Mouse (Mus musculus) layer of hippocampus, postnatal 25 days (tissue): ENCODE results near the gene Padi2. TPM values are rescaled to one million over a fixed set of nuclear protein-coding genes. Genes with fewer than 3 reads are reported as not detected.

Source experiments
- DNase-seq, 2 experiments: peaks; one replicate each; pipeline ENCODE4 v3.0.0; 2022; ENCODE audit warnings: mixed read lengths in 2 of 2, low spot score in 1 of 2; ENCODE audit errors: extremely low spot score in 1 of 2
- total RNA-seq, 2 experiments: library from RNA; stranded (reverse); gene quantifications; 2 replicates each; pipeline ENCODE4 v1.2.3; 2021

The Padi2 gene
- total RNA-seq, 2 experiments from 2014 or later = 21.2 to 22.2 TPM

GRCm38 (mm10) chr4:140957131-140957702 is 51.1 kb downstream of the Padi2 start:
- DNase-seq = no peak

- peak; percentile 73 to 85 for DNase-seq
These were observed 51.6 kb downstream of the Padi2 start for GRCm38 (mm10) chr4:140957725-140958124.

- no peak for DNase-seq
These were observed 52.2 kb downstream of the Padi2 start for GRCm38 (mm10) chr4:140958319-140958718.

- no peak for DNase-seq
These were observed 53.1 kb downstream of the Padi2 start for GRCm38 (mm10) chr4:140959128-140959679.

GRCm38 (mm10) chr4:140959715-140960479 is 53.8 kb downstream of the Padi2 start:
- DNase-seq = no peak

- DNase-seq = peak; percentile 82 to 84
These were observed 54.8 kb downstream of the Padi2 start, which contains the start of gene Sdhb for GRCm38 (mm10) chr4:140960781-140961466. Sdhb (plus strand) TSS chr4:140961203.

- no peak for DNase-seq
These were observed 55.5 kb downstream of the Padi2 start for GRCm38 (mm10) chr4:140961467-140962206.

- DNase-seq = no peak
These were observed 56.2 kb downstream of the Padi2 start for GRCm38 (mm10) chr4:140962207-140962909.

GRCm38 (mm10) chr4:140962950-140963349 is 56.8 kb downstream of the Padi2 start:
- DNase-seq = no peak

- DNase-seq = no peak
These were observed 57.9 kb downstream of the Padi2 start for GRCm38 (mm10) chr4:140963941-140964597.

GRCm38 (mm10) chr4:140964620-140965019 is 58.5 kb downstream of the Padi2 start:
- peak; percentile 60 to 69 for DNase-seq

GRCm38 (mm10) chr4:140967386-140968159 is 61.4 kb downstream of the Padi2 start:
- no peak for DNase-seq

- DNase-seq = no peak
These were observed 65.5 kb downstream of the Padi2 start for GRCm38 (mm10) chr4:140971691-140972090.

GRCm38 (mm10) chr4:140974408-140974807 is 68.3 kb downstream of the Padi2 start:
- DNase-seq = no peak

- no peak for DNase-seq
These were observed 69.2 kb downstream of the Padi2 start for GRCm38 (mm10) chr4:140975356-140975755.

- no peak for DNase-seq
These were observed 71.1 kb downstream of the Padi2 start for GRCm38 (mm10) chr4:140977278-140977677.

GRCm38 (mm10) chr4:140977886-140978692 is 71.9 kb downstream of the Padi2 start:
- DNase-seq = no peak

GRCm38 (mm10) chr4:140981605-140982004 is 75.5 kb downstream of the Padi2 start:
- no peak for DNase-seq
